Mouse (Mus musculus): Measurements from ENCODE around the gene Fam160a1.

Fam160a1 gene

GRCm38 (mm10) chr3:85827815-85828214 lies 10.7 kb upstream of the Fam160a1 start:
- no peak for DNase-seq (ENCODE audit: extremely low read depth, low read depth, low spot score)

GRCm38 (mm10) chr3:85827283-85827682 lies 10.2 kb upstream of the Fam160a1 start:
- DNase-seq (ENCODE audit: extremely low read depth, low read depth, low spot score) = no peak

- no peak for DNase-seq (ENCODE audit: extremely low read depth, low read depth, low spot score)
Measured at GRCm38 (mm10) chr3:85820839-85821548, 3.9 kb upstream of the Fam160a1 start.

GRCm38 (mm10) chr3:85819319-85819718 lies 2.2 kb upstream of the Fam160a1 start:
- no peak for DNase-seq (ENCODE audit: extremely low read depth, low read depth, low spot score)

GRCm38 (mm10) chr3:85814241-85814640 lies 2.9 kb downstream of the Fam160a1 start:
- no peak for DNase-seq (ENCODE audit: extremely low read depth, low read depth, low spot score)

- DNase-seq (ENCODE audit: extremely low read depth, low read depth, low spot score) = no peak
Measured at GRCm38 (mm10) chr3:85813101-85814014, 3.7 kb downstream of the Fam160a1 start.

GRCm38 (mm10) chr3:85812010-85812409 lies 5.1 kb downstream of the Fam160a1 start:
- no peak for DNase-seq (ENCODE audit: extremely low read depth, low read depth, low spot score)

- DNase-seq (ENCODE audit: extremely low read depth, low read depth, low spot score) = peak; percentile 37
Measured at GRCm38 (mm10) chr3:85793166-85793565, 23.9 kb downstream of the Fam160a1 start.

- DNase-seq (ENCODE audit: extremely low read depth, low read depth, low spot score) = no peak
Measured at GRCm38 (mm10) chr3:85789748-85790147, 27.3 kb downstream of the Fam160a1 start.

- no peak for DNase-seq (ENCODE audit: extremely low read depth, low read depth, low spot score)
Measured at GRCm38 (mm10) chr3:85786501-85786900, 30.6 kb downstream of the Fam160a1 start.

- no peak for DNase-seq (ENCODE audit: extremely low read depth, low read depth, low spot score)
Measured at GRCm38 (mm10) chr3:85780906-85781305, 36.2 kb downstream of the Fam160a1 start.

GRCm38 (mm10) chr3:85780332-85780731 lies 36.8 kb downstream of the Fam160a1 start:
- DNase-seq (ENCODE audit: extremely low read depth, low read depth, low spot score) = no peak

- no peak for DNase-seq (ENCODE audit: extremely low read depth, low read depth, low spot score)
Measured at GRCm38 (mm10) chr3:85777841-85778240, 39.2 kb downstream of the Fam160a1 start.

GRCm38 (mm10) chr3:85777356-85777755 lies 39.7 kb downstream of the Fam160a1 start:
- DNase-seq (ENCODE audit: extremely low read depth, low read depth, low spot score) = no peak

GRCm38 (mm10) chr3:85776707-85777106 lies 40.4 kb downstream of the Fam160a1 start:
- DNase-seq (ENCODE audit: extremely low read depth, low read depth, low spot score) = no peak

- no peak for DNase-seq (ENCODE audit: extremely low read depth, low read depth, low spot score)
Measured at GRCm38 (mm10) chr3:85776126-85776525, 41.0 kb downstream of the Fam160a1 start.

GRCm38 (mm10) chr3:85773886-85774285 lies 43.2 kb downstream of the Fam160a1 start:
- no peak for DNase-seq (ENCODE audit: extremely low read depth, low read depth, low spot score)

- no peak for DNase-seq (ENCODE audit: extremely low read depth, low read depth, low spot score)
Measured at GRCm38 (mm10) chr3:85773425-85773824, 43.7 kb downstream of the Fam160a1 start.

GRCm38 (mm10) chr3:85764937-85765337 lies 52.2 kb downstream of the Fam160a1 start:
- peak; percentile 67 for DNase-seq (ENCODE audit: extremely low read depth, low read depth, low spot score)

GRCm38 (mm10) chr3:85764008-85764834 lies 52.9 kb downstream of the Fam160a1 start:
- DNase-seq (ENCODE audit: extremely low read depth, low read depth, low spot score) = no peak

GRCm38 (mm10) chr3:85757944-85758343 lies 59.1 kb downstream of the Fam160a1 start:
- DNase-seq (ENCODE audit: extremely low read depth, low read depth, low spot score) = peak; percentile 95

Data from fat pad, adult 2 months (tissue).